Mouse (Mus musculus) heart, adult 2 months (tissue): ENCODE data around the gene Gm20388.

Experiments
- CTCF ChIP-seq: fragments of 200-600 bp; IDR thresholded peaks from 2 replicates; pipeline ENCODE4 v1.8.1; 2022; ENCODE audit warnings: antibody characterized with exemption, mild to moderate bottlenecking, moderate library complexity
- POLR2A ChIP-seq: fragments of 200-500 bp; IDR thresholded peaks from 2 replicates; pipeline ENCODE4 v1.6.1; 2011; ENCODE audit warnings: mild to moderate bottlenecking, low read depth, low read length, control low read depth; ENCODE audit not compliant: insufficient read depth

- TF ChIP-seq CTCF (peak; percentile 51), POLR2A (no peak)
These were observed 653.5 kb downstream of the Gm20388 start for GRCm38 (mm10) chr8:120563851-120564837.
